Mouse (Mus musculus): ENCODE data around the gene Erg. TPM values are rescaled to one million over a fixed set of nuclear protein-coding genes. Genes with fewer than 3 reads are reported as not detected.

Erg gene
- polyA plus RNA-seq, 1 experiment from 2014 or later: 9.5 TPM

- ATAC-seq (ENCODE audit: low FRiP score, low TSS enrichment): no peak
These were observed 264.3 kb downstream of the Erg start for GRCm38 (mm10) chr16:95321945-95322625.

More at GRCm38 (mm10) chr16:95321945-95322625, 264.3 kb downstream of the Erg start:
- Histone ChIP-seq H3K4me2 (replicated peaks; ENCODE audit: low read depth, low read length) (no peak overlapping the region), H3K4me1 (ENCODE audit: insufficient read depth, low read length) (no peaks in the 10 kb centered on the region), H3K27ac (ENCODE audit: low read length) (no peak overlapping the region), H3K36me3 (ENCODE audit: insufficient read depth, low read length) (no peaks in the 10 kb centered on the region), H3K27me3 (ENCODE audit: insufficient read depth, low read length) (no peaks in the 10 kb centered on the region), H3K4me3 (ENCODE audit: low read length) (no peak overlapping the region), H3K9ac (replicated peaks; ENCODE audit: low read length) (no peak overlapping the region), H3K9me3 (ENCODE audit: low read length) (no peaks in the 10 kb centered on the region)
- 43% methylated on average over 9 of the region's 9 CpGs for WGBS

Other genes starting within 250 kb of the Erg start
- gene Ets2, start 115.5 kb upstream of the Erg start, polyA plus RNA-seq (2015; fragmentation: Nextera tagmentation; extraction: Ambion mirVana): 69.3 and 72.7 TPM in 2 replicates